Mouse (Mus musculus): ENCODE measurements around the gene Cd9. TPM values are rescaled to one million over a fixed set of nuclear protein-coding genes. Genes with fewer than 3 reads are reported as not detected.
"Not testable (repeated sequence)": the region's sequence is repeated elsewhere in the genome, so short reads cannot be mapped to it uniquely, and the experiment has no call there.

Cd9 gene
- polyA plus RNA-seq, 1 experiment from 2014 or later = 45.9 TPM

DNA sequence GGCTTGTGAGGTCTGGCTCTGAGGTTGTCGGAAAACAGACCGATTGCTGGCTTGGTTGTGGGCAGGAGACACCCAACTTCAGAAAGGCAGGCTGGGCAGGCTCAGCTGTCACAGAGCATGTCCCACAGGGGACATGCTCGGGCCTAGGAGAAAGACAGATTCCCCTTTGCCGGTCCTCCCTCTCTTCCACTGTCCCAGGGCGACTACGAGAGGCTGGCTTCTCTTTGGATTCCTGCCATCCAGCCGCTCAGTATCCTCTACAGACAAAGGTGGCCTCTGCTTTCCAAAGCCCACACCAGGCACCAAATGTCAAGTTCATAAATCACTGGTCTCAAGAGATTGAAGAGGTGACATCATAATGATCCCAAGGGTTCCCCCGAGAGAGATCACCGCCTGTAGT, 2.6 kb downstream of the Cd9 start:
- Histone ChIP-seq H3K9ac (ENCODE audit: low read depth, low read length) (no peak overlapping the region), H3K4me2 (replicated peaks; ENCODE audit: low read depth, low read length) (no peak overlapping the region), H3K4me3 (ENCODE audit: low read depth, low read length) (no peak overlapping the region), H3K27ac (ENCODE audit: low read depth, low read length) (no peak overlapping the region), H3K4me1 (replicated peaks; ENCODE audit: control insufficient read depth, insufficient read depth, low read length) (peaks cover 5% of the 10 kb centered on the region), H3K9me3 (ENCODE audit: control insufficient read depth, low read length) (no peaks in the 10 kb centered on the region), H3K27me3 (ENCODE audit: control insufficient read depth, insufficient read depth, low read length) (peaks cover 13% of the 10 kb centered on the region), H3K36me3 (ENCODE audit: control insufficient read depth, insufficient read depth, low read length) (no peaks in the 10 kb centered on the region)
- ATAC-seq (ENCODE audit: low FRiP score) (no peak), DNase-seq (ENCODE audit: low spot score) (no peak)
- 80% methylated on average over 8 of the region's 9 CpGs for WGBS

DNA sequence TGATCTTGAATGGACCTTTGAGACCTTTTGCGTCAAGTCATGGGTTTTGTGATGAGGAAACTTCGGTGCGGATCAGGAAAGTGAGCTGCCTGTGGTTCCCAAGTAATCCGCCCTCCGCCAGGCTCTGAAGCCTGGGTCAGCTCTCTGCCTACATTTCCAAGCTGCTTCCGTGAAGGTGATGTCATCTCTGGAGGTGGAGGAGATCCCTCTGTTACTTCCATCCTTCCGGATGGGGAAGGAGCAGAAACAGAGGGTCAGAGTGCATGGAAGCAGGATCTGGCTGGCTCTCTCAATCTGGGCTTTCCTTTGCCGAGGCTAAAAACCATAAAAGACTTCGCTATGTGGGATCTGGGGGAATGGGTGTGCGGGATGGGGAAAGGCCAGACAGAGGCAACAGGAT, 3.2 kb downstream of the Cd9 start:
- no peak for ATAC-seq (ENCODE audit: low FRiP score)
- H3K9me3 ChIP-seq (ENCODE audit: control insufficient read depth, low read length) = no peaks in the 10 kb centered on the region
- no peak overlapping the region for H3K27ac ChIP-seq (ENCODE audit: low read depth, low read length)
- no peaks in the 10 kb centered on the region for H3K36me3 ChIP-seq (ENCODE audit: control insufficient read depth, insufficient read depth, low read length)
- DNase-seq (ENCODE audit: low spot score) = no peak
- no peak overlapping the region for H3K9ac ChIP-seq (ENCODE audit: low read depth, low read length)
- no peak overlapping the region for H3K4me3 ChIP-seq (ENCODE audit: low read depth, low read length)
- no peak overlapping the region for H3K4me2 ChIP-seq (replicated peaks; ENCODE audit: low read depth, low read length)
- H3K4me1 ChIP-seq (replicated peaks; ENCODE audit: control insufficient read depth, insufficient read depth, low read length) = peaks cover 5% of the 10 kb centered on the region
- peaks cover 13% of the 10 kb centered on the region for H3K27me3 ChIP-seq (ENCODE audit: control insufficient read depth, insufficient read depth, low read length)
- 85% methylated on average over 10 of the region's 10 CpGs for WGBS

DNA sequence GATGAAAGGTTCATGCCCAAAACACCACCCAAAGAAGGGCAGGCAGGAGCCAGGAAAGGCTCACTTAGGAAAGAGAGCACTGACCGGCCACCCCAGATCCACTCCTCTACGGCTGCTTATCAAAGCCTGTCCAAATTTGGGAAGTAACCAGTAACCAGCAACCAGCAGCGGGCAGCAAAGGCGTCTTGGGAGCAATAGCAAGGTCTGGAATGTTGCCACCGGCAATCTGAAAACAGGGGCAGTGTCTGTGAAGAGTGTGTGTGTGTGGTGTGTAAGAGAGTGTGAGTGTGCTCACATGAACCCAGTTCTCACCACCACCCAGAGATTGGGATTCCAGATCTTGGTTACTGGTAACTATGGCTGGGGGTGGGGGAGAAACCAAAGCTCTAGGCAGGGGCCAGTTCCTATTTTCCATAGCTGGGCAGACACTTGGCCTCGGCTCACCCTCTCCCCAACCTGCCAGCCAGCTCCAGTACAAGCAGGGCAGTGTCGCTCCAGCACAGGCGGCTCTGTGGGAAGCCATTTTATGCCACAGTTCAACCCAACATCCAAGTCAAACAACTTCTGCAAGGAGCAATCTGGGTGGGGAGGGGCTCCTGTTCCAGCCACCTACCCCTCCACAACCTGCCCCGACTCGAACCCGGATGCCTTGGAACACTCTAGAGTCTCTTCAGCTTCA, 4.6 kb downstream of the Cd9 start:
- no peak overlapping the region for H3K9ac ChIP-seq (ENCODE audit: low read depth, low read length)
- no peak overlapping the region for H3K4me2 ChIP-seq (replicated peaks; ENCODE audit: low read depth, low read length)
- peaks cover 12% of the 10 kb centered on the region for H3K27me3 ChIP-seq (ENCODE audit: control insufficient read depth, insufficient read depth, low read length)
- H3K27ac ChIP-seq (ENCODE audit: low read depth, low read length) = no peak overlapping the region
- peaks cover 5% of the 10 kb centered on the region for H3K4me1 ChIP-seq (replicated peaks; ENCODE audit: control insufficient read depth, insufficient read depth, low read length)
- H3K36me3 ChIP-seq (ENCODE audit: control insufficient read depth, insufficient read depth, low read length) = no peaks in the 10 kb centered on the region
- no peak for ATAC-seq (ENCODE audit: low FRiP score)
- no peak overlapping the region for H3K4me3 ChIP-seq (ENCODE audit: low read depth, low read length)
- DNase-seq (ENCODE audit: low spot score) = no peak
- H3K9me3 ChIP-seq (ENCODE audit: control insufficient read depth, low read length) = no peaks in the 10 kb centered on the region
- WGBS = 85% methylated on average over 11 of the region's 11 CpGs

DNA sequence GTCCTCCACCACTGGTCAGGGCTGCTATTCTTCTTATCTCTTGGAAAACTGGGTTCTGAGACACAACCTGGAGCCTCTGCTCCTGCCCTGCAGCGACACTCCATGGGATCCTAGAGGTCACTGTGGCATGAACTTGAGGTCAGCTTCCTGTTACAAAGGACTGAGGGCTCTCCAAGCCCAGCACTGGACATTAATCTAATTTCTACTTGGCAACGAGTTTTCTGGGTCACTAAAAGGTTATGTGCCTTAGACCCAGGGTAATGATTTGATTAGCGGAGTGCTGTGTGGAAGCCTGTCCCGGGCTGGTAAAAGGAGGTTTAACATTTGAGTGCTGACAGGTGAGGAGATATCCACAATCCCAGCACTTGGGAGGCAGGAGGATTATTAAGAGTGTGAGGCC, 9.0 kb downstream of the Cd9 start:
- no peaks in the 10 kb centered on the region for H3K27me3 ChIP-seq (ENCODE audit: control insufficient read depth, insufficient read depth, low read length)

DNA sequence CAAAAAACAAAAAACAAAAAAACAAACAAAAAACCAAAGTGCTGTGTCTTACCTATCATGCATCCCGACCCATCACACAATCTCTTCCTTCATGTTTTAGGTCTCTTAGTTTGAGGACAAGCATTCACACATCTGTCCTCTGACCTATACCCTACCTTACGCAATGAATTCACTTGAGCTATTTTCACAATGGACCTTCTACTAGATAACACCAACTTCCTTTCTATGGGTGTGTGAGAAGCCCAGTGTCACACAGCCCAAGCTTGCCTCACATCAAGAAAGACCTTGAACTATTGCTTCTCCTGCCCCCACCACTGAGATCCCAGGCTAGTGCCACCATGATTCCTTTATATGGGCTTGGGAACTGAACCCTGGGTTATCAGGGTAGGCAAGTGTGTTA, 9.9 kb downstream of the Cd9 start:
- Histone ChIP-seq H3K36me3 (ENCODE audit: control insufficient read depth, insufficient read depth, low read length) (no peaks in the 10 kb centered on the region), H3K9me3 (ENCODE audit: control insufficient read depth, low read length) (no peaks in the 10 kb centered on the region), H3K4me1 (replicated peaks; ENCODE audit: control insufficient read depth, insufficient read depth, low read length) (0 out of 2 replicates have a peak, but pooled peaks cover 7% of the 10 kb centered on the region), H3K9ac (ENCODE audit: low read depth, low read length) (no peak overlapping the region), H3K27me3 (ENCODE audit: control insufficient read depth, insufficient read depth, low read length) (no peaks in the 10 kb centered on the region), H3K4me2 (replicated peaks; ENCODE audit: low read depth, low read length) (no peak overlapping the region), H3K27ac (ENCODE audit: low read depth, low read length) (no peak overlapping the region), H3K4me3 (ENCODE audit: low read depth, low read length) (no peak overlapping the region)
- ATAC-seq (ENCODE audit: low FRiP score) (no peak), DNase-seq (ENCODE audit: low spot score) (no peak)
- WGBS = 93% methylated on average over 2 of the region's 2 CpGs

More for the DNA sequence above, 9.0 kb downstream of the Cd9 start:
- no peak overlapping the region for H3K9ac ChIP-seq (ENCODE audit: low read depth, low read length)
- 0 out of 2 replicates have a peak, but pooled peaks cover 5% of the 10 kb centered on the region for H3K4me1 ChIP-seq (replicated peaks; ENCODE audit: control insufficient read depth, insufficient read depth, low read length)
- H3K4me2 ChIP-seq (replicated peaks; ENCODE audit: low read depth, low read length) = no peak overlapping the region
- ATAC-seq (ENCODE audit: low FRiP score) = no peak
- no peak overlapping the region for H3K4me3 ChIP-seq (ENCODE audit: low read depth, low read length)
- H3K27ac ChIP-seq (ENCODE audit: low read depth, low read length) = no peak overlapping the region
- H3K36me3 ChIP-seq (ENCODE audit: control insufficient read depth, insufficient read depth, low read length) = no peaks in the 10 kb centered on the region
- no peak for DNase-seq (ENCODE audit: low spot score)
- 27% methylated on average over 4 of the region's 4 CpGs for WGBS
- no peaks in the 10 kb centered on the region for H3K9me3 ChIP-seq (ENCODE audit: control insufficient read depth, low read length)

DNA sequence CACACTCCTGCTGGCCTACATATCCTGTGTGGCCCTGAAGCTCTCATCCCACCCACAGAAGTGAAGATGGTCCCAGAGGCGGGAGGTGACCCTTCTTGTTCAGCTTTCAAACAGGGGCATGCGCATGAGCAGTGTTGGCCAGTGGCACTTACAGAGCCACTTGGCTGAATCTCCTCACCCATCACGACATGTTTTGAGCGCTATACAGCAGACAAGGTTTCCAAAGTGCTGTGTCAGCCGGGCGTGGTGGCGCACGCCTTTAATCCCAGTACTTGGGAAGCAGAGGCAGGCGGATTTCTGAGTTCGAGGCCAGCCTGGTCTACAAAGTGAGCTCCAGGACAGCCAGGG, 10.3 kb downstream of the Cd9 start:
- not testable (repeated sequence) for H3K9me3 ChIP-seq (ENCODE audit: control insufficient read depth, low read length); H3K4me3 ChIP-seq (ENCODE audit: low read depth, low read length); H3K27me3 ChIP-seq (ENCODE audit: control insufficient read depth, insufficient read depth, low read length); H3K9ac ChIP-seq (ENCODE audit: low read depth, low read length); H3K27ac ChIP-seq (ENCODE audit: low read depth, low read length); ATAC-seq (ENCODE audit: low FRiP score); H3K36me3 ChIP-seq (ENCODE audit: control insufficient read depth, insufficient read depth, low read length); H3K4me1 ChIP-seq (replicated peaks; ENCODE audit: control insufficient read depth, insufficient read depth, low read length); H3K4me2 ChIP-seq (replicated peaks; ENCODE audit: low read depth, low read length); DNase-seq (ENCODE audit: low spot score)
- 89% methylated on average over 10 of the region's 10 CpGs for WGBS

DNA sequence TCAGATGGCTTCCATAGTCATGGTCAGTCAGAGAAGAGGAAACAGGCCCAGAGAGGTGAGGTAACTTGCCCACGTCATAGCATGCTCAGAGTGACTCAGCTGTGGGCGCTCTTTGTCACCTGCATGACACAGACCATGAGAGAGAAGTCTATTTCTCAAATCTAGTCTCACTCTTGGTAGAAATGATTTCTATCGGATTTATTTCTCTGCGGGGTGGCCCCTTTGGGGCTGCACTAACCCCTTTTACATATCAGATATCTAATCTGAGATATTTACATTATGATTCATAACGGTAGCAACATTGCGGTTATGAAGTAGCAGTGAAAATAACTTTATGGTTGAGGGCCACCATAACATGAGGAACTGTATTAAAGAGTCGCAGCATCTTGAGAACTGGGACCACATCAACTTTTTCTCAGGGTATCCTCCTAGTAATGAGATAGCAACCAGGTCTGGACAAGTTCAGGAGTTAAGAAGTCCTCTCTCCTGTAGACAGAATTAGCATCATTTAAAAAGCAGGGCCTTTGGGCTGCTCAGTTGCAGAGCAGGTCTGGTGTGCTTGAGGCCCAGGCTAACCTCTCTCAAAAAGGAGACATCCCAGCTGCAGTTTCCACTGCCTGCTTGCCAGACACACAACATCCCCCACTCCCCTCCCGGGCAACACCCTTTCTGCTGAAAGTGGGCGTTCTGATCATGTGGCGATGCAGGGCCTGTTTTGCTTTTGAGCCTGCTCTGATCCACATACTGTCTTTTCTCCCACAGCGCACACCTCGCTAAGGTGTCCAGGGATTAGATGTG, 10.9 kb downstream of the Cd9 start:
- DNase-seq (ENCODE audit: low spot score) = no peak
- 0 out of 2 replicates have a peak, but pooled peaks cover 7% of the 10 kb centered on the region for H3K4me1 ChIP-seq (replicated peaks; ENCODE audit: control insufficient read depth, insufficient read depth, low read length)
- ATAC-seq (ENCODE audit: low FRiP score) = no peak
- 93% methylated on average over 12 of the region's 12 CpGs for WGBS
- H3K27me3 ChIP-seq (ENCODE audit: control insufficient read depth, insufficient read depth, low read length) = no peaks in the 10 kb centered on the region
- H3K4me2 ChIP-seq (replicated peaks; ENCODE audit: low read depth, low read length) = no peak overlapping the region
- H3K9me3 ChIP-seq (ENCODE audit: control insufficient read depth, low read length) = no peaks in the 10 kb centered on the region
- H3K4me3 ChIP-seq (ENCODE audit: low read depth, low read length) = no peak overlapping the region
- no peaks in the 10 kb centered on the region for H3K36me3 ChIP-seq (ENCODE audit: control insufficient read depth, insufficient read depth, low read length)
- H3K9ac ChIP-seq (ENCODE audit: low read depth, low read length) = no peak overlapping the region
- no peak overlapping the region for H3K27ac ChIP-seq (ENCODE audit: low read depth, low read length)

DNA sequence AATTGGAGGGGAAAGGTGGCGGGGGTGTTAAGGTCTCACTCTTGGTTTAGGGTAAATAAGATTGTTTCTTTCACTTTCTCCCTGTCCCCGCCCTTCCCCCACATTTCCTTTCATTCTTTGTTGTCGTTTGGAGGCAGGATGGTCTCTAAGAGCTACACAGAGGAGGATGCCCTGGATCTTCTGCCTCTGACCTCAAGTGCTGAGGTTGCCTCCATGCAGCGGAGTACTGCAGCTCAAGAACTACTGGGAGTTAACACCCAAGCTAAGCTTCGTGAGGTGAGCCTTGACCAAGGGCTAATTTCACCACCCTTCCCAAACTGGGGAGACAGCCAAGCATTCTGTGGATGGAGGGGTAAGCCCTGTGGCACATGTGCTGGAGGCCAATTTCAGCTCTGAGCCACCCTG, 12.2 kb downstream of the Cd9 start:
- H3K9ac ChIP-seq (ENCODE audit: low read depth, low read length) = no peak overlapping the region
- H3K4me3 ChIP-seq (ENCODE audit: low read depth, low read length) = no peak overlapping the region
- no peak overlapping the region for H3K27ac ChIP-seq (ENCODE audit: low read depth, low read length)
- ATAC-seq (ENCODE audit: low FRiP score) = no peak
- H3K9me3 ChIP-seq (ENCODE audit: control insufficient read depth, low read length) = no peaks in the 10 kb centered on the region
- no peaks in the 10 kb centered on the region for H3K36me3 ChIP-seq (ENCODE audit: control insufficient read depth, insufficient read depth, low read length)
- 0 out of 2 replicates have a peak, but pooled peaks cover 7% of the 10 kb centered on the region for H3K4me1 ChIP-seq (replicated peaks; ENCODE audit: control insufficient read depth, insufficient read depth, low read length)
- WGBS = 49% methylated on average over 5 of the region's 5 CpGs
- no peaks in the 10 kb centered on the region for H3K27me3 ChIP-seq (ENCODE audit: control insufficient read depth, insufficient read depth, low read length)
- H3K4me2 ChIP-seq (replicated peaks; ENCODE audit: low read depth, low read length) = no peak overlapping the region
- DNase-seq (ENCODE audit: low spot score) = no peak
